23 mouse cellular contexts compared by ENCODE assay signal in the genomic region with DNA sequence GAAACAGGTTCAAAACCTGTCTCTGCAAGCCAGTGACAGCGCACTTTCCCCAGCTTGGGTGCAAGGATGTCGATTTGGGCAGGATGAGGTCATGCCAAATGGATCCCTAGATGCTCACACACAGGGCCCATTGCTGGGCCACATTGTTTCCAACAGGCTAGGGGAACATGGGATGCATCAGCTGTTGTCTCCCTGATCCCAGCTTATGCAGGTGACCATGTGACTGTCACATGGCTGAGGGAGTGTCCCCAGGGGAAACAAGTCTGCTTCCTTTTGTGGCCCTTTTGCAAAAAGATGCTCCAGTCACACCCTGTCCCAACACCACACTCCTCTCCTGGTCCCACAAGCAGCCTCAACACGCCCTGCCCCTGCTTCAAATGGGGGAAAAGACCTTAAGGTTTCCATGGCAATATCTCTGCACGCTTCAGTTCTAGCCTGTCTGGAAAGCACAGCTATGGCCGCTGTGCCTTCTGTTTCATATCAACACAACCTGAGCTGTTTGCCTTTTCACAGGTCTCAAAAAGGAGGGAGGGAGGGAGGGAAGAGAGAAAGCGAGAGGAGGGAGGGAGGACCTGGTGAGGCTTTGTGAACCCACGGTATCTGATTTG. TPM values are rescaled to one million over a fixed set of nuclear protein-coding genes. Genes with fewer than 3 reads are reported as not detected.
DNase-seq lines count a peak whose midpoint lies in the region; ATAC-seq and TF ChIP-seq lines count a peak whose summit lies in the region.
"Had no signal": no experiment of that assay in that cellular context is flagged by ENCODE, and none has a peak within 500 bp of the region (broad histone marks: within the 10 kb centered on the region; RNA-seq: fewer than 3 reads in every experiment).

No protein-coding gene starts in this region.

- H3K4me3 ChIP-seq in kidney, postnatal 0 days (replicated peaks; ENCODE audit: low read depth, low read length) = no peak overlapping the region
- H3K4me3 ChIP-seq in CH12.LX (replicated peaks in 1 of 3; ENCODE audit: low read depth in 2 of 3, low read length in 2 of 3, poor library complexity in 1 of 3) (no peak overlapping the region), E14TG2a.4 (replicated peaks; ENCODE audit: low read length) (0 out of 2 replicates have a peak overlapping the region, but pooled peaks have one; percentile 26)
- no peak overlapping the region for H3K4me3 ChIP-seq in embryonic facial prominence, embryonic 14.5 days (ENCODE audit: low read depth, low read length)
- H3K4me3 ChIP-seq: gastrocnemius, adult 2 months; heart, adult 2 months; heart, embryonic 15.5 days; limb, embryonic 13.5 days; lung, embryonic 15.5 days; midbrain, embryonic 12.5 days had no signal

- no peaks in the 10 kb centered on the region for H3K4me1 ChIP-seq in kidney, postnatal 0 days (replicated peaks; ENCODE audit: insufficient read depth, low read length)
- H3K4me1 ChIP-seq in CH12.LX (ENCODE audit: control insufficient read depth in 1 of 2, insufficient read depth in 2 of 2) = peaks cover 3 to 48% of the 10 kb centered on the region in 2 experiments; a peak in 3 of 4 replicates
- H3K4me1 ChIP-seq in E14TG2a.4 (replicated peaks; ENCODE audit: low read depth, low read length) = peaks cover 23% of the 10 kb centered on the region
- H3K4me1 ChIP-seq in embryonic facial prominence, embryonic 14.5 days (ENCODE audit: control insufficient read depth, insufficient read depth, low read length) = peaks cover 8% of the 10 kb centered on the region; the same call in 1 of the 2 replicates
- H3K4me1 ChIP-seq: midbrain, embryonic 12.5 days had no signal

- H3K79me2 ChIP-seq in CH12.LX (replicated peaks; ENCODE audit: control insufficient read depth, extremely low read depth, insufficient read depth, poor library complexity, severe bottlenecking) = no peaks in the 10 kb centered on the region

- H3K36me3 ChIP-seq in kidney, postnatal 0 days (ENCODE audit: insufficient read depth, low read length) = no peaks in the 10 kb centered on the region
- H3K36me3 ChIP-seq in CH12.LX (replicated peaks in 1 of 2; ENCODE audit: control insufficient read depth in 1 of 2, insufficient read depth in 1 of 2, low read length in 1 of 2) = no peaks in the 10 kb centered on the region
- no peaks in the 10 kb centered on the region for H3K36me3 ChIP-seq in E14TG2a.4 (ENCODE audit: insufficient read depth, low read length)
- H3K36me3 ChIP-seq in embryonic facial prominence, embryonic 14.5 days (ENCODE audit: control insufficient read depth, insufficient read depth, low read length) = no peaks in the 10 kb centered on the region
- H3K36me3 ChIP-seq: heart, embryonic 15.5 days; limb, embryonic 13.5 days; lung, embryonic 15.5 days; midbrain, embryonic 12.5 days had no signal

- dilution Hi-C loops in CH12.LX (cut with MboI; ENCODE audit: extremely low pct_ligation_motif_present, extremely low pct_unique_long_range_greater_than_20kb, low sequenced_read_pairs) = no loop called here

- 53% methylated on average over 7 of the region's 7 CpGs for WGBS in kidney, postnatal 0 days
- 38% methylated on average over 7 of the region's 7 CpGs for WGBS in embryonic facial prominence, embryonic 14.5 days

- TF ChIP-seq RAD21 in CH12.LX (IDR thresholded peaks at IDR 0.05; ENCODE audit: low read depth, low read length) = no peak

- DNase-seq in kidney, postnatal 0 days (ENCODE audit: low spot score) = no peak
- no peak for DNase-seq in kidney, adult 8-10 months
- no peak for DNase-seq in CH12.LX (ENCODE audit: extremely low read depth)
- DNase-seq in embryonic facial prominence, embryonic 14.5 days (ENCODE audit: low spot score) = no peak
- no peak for DNase-seq in cerebellum, adult 18-20 months
- no peak for DNase-seq in adrenal gland, postnatal 10 days
- no peak for DNase-seq in gastrocnemius, postnatal 25 days
- DNase-seq: cerebellum, adult 8-10 months; gastrocnemius, adult 2 months; heart, adult 2 months; heart, postnatal 4 days; kidney, adult 9 months; kidney, postnatal 36 days; layer of hippocampus, adult 9-11 months; lung, postnatal 4 days; thymus, adult 2 months had no signal

- TF ChIP-seq POLR2A in CH12.LX (IDR thresholded peaks at IDR 0.05; ENCODE audit: low read depth, low read length) = no peak

- H3K27me3 ChIP-seq in kidney, postnatal 0 days (ENCODE audit: insufficient read depth, low read length) = no peaks in the 10 kb centered on the region
- H3K27me3 ChIP-seq in CH12.LX (replicated peaks) = no peaks in the 10 kb centered on the region
- no peaks in the 10 kb centered on the region for H3K27me3 ChIP-seq in E14TG2a.4 (ENCODE audit: insufficient read depth, low read length)
- H3K27me3 ChIP-seq in embryonic facial prominence, embryonic 14.5 days (replicated peaks; ENCODE audit: control insufficient read depth, insufficient read depth, low read length) = no peaks in the 10 kb centered on the region
- H3K27me3 ChIP-seq: heart, embryonic 15.5 days; limb, embryonic 13.5 days; lung, embryonic 15.5 days; midbrain, embryonic 12.5 days had no signal

- no peak overlapping the region for H3K9ac ChIP-seq in kidney, postnatal 0 days (ENCODE audit: low read depth, low read length)
- no peak overlapping the region for H3K9ac ChIP-seq in CH12.LX (ENCODE audit: insufficient read depth, low read depth)
- no peak overlapping the region for H3K9ac ChIP-seq in embryonic facial prominence, embryonic 14.5 days (ENCODE audit: low read depth, low read length)
- H3K9ac ChIP-seq: heart, embryonic 15.5 days; limb, embryonic 13.5 days; liver, embryonic 14.5 days; lung, embryonic 15.5 days; midbrain, embryonic 12.5 days had no signal

- no peak overlapping the region for H3K4me2 ChIP-seq in kidney, postnatal 0 days (ENCODE audit: low read length)
- H3K4me2 ChIP-seq in CH12.LX (ENCODE audit: insufficient read depth, low read depth, poor library complexity, severe bottlenecking) = no peak overlapping the region
- H3K4me2 ChIP-seq in embryonic facial prominence, embryonic 14.5 days (ENCODE audit: low read depth, low read length) = no peak overlapping the region
- H3K4me2 ChIP-seq: heart, embryonic 15.5 days; limb, embryonic 13.5 days; lung, embryonic 15.5 days; midbrain, embryonic 12.5 days had no signal

- H3K27ac ChIP-seq in kidney, postnatal 0 days = no peak overlapping the region
- no peak overlapping the region for H3K27ac ChIP-seq in CH12.LX (ENCODE audit: insufficient read depth, low read depth)
- H3K27ac ChIP-seq in embryonic facial prominence, embryonic 14.5 days (replicated peaks; ENCODE audit: low read depth, low read length) = no peak overlapping the region
- H3K27ac ChIP-seq: gastrocnemius, adult 2 months; heart, adult 2 months; heart, embryonic 15.5 days; limb, embryonic 13.5 days; liver, embryonic 14.5 days; lung, embryonic 15.5 days; midbrain, embryonic 12.5 days had no signal

- peak; percentile 34; the same call in 1 of the 2 replicates for ATAC-seq in kidney, postnatal 0 days (replicated peaks; ENCODE audit: low FRiP score, low read depth)
- ATAC-seq in embryonic facial prominence, embryonic 14.5 days (ENCODE audit: low read depth) = peak; percentile 60; the same call in 1 of the 2 replicates

- in situ Hi-C loops in CH12.LX (cut with MboI; ENCODE audit: low pct_ligation_motif_present, low pct_unique_long_range_greater_than_20kb, low sequenced_read_pairs) = loop anchor here (5.0 kb wide), 1 partner anchor 83 kb away; no protein-coding TSS in a partner anchor

- no peak for TF ChIP-seq EP300 in CH12.LX (IDR thresholded peaks at IDR 0.05; ENCODE audit: low read length)

- H3K9me3 ChIP-seq in kidney, postnatal 0 days (replicated peaks; ENCODE audit: low read length) = no peaks in the 10 kb centered on the region
- H3K9me3 ChIP-seq in CH12.LX (replicated peaks; ENCODE audit: low read length) (peaks cover 12% of the 10 kb centered on the region), E14TG2a.4 (ENCODE audit: low read length) (peaks cover 9% of the 10 kb centered on the region; the same call in 1 of the 2 replicates)
- H3K9me3 ChIP-seq in embryonic facial prominence, embryonic 14.5 days (ENCODE audit: control insufficient read depth, low read length) = no peaks in the 10 kb centered on the region
- H3K9me3 ChIP-seq: heart, embryonic 15.5 days; lung, embryonic 15.5 days had no signal

- TF ChIP-seq CTCF in kidney, postnatal 0 days (IDR thresholded peaks at IDR 0.05; ENCODE audit: low read depth) = no peak
- no peak for TF ChIP-seq CTCF in CH12.LX (conservative IDR thresholded peaks at IDR 0.05 in 1 of 2, IDR thresholded peaks at IDR 0.05 in 1 of 2; ENCODE audit: low read depth in 2 of 2, low read length in 2 of 2)
- TF ChIP-seq CTCF in E14TG2a.4 (conservative IDR thresholded peaks at IDR 0.05; ENCODE audit: low read length) = no peak

TF ChIP-seq in CH12.LX, 34 proteins besides CTCF, POLR2A, EP300 and RAD21 (continues in another document):
- TF ChIP-seq MAX (IDR thresholded peaks at IDR 0.05; ENCODE audit: low read length) (no peak), BHLHE40 (IDR thresholded peaks at IDR 0.05; ENCODE audit: low read depth, low read length) (0 out of 2 replicates have a peak, but pooled peaks have one; percentile 13), ZC3H11A (IDR thresholded peaks at IDR 0.05; ENCODE audit: low read depth, low read length) (no peak)

RNA-seq across cellular contexts. Expression of a gene that starts 14.1 kb away (rescaled TPM):
- polyA plus RNA-seq in kidney, postnatal 0 days (2015; fragmentation: Nextera tagmentation; extraction: Ambion mirVana) = 49.0 and 51.3 TPM in 2 replicates
- total RNA-seq in CH12.LX (2012; rRNA removed) (11.6 and 12.3 TPM in 2 replicates), CH12.LX (2014; rRNA removed) (16.3 and 20.0 TPM in 2 replicates)
- polyA plus RNA-seq in CH12.LX (2012; ENCODE audit: insufficient read length, low read depth) = 24.6 and 24.7 TPM in 2 replicates
- polyA plus RNA-seq in embryonic facial prominence, embryonic 14.5 days (2014; fragmentation: Nextera tagmentation; extraction: Ambion mirVana) = 44.4 and 47.9 TPM in 2 replicates
- total RNA-seq in adrenal gland, postnatal 10 days (2021) = 1,000 to 10,000 TPM in 1 of 2 experiments, 100 to 1,000 TPM in 1; 506 to 1,242 TPM
- total RNA-seq in gastrocnemius, postnatal 25 days (2021) = 10 to 100 TPM; 11.7 to 25.2 TPM

RNA-seq across cellular contexts. Expression of a gene that starts 34.1 kb away (rescaled TPM):
- 0.40 and 0.74 TPM in 2 replicates for polyA plus RNA-seq in kidney, postnatal 0 days (2015; fragmentation: Nextera tagmentation; extraction: Ambion mirVana)
- 0.59 and 0.80 TPM in 2 replicates for total RNA-seq in CH12.LX (2012; rRNA removed)
- total RNA-seq in CH12.LX (2014; rRNA removed) = not detected in 2 replicates
- 0.87 and 1.1 TPM in 2 replicates for polyA plus RNA-seq in CH12.LX (2012; ENCODE audit: insufficient read length, low read depth)
- 0.24 TPM in 1 of 2 replicates, not detected in the other for polyA plus RNA-seq in embryonic facial prominence, embryonic 14.5 days (2014; fragmentation: Nextera tagmentation; extraction: Ambion mirVana)
- total RNA-seq in adrenal gland, postnatal 10 days (2021) = under 1 TPM; 0.21 to 0.24 TPM
- not detected for total RNA-seq in gastrocnemius, postnatal 25 days (2021)
- total RNA-seq: gastrocnemius, adult 2 months had no signal
- polyA plus RNA-seq: neural tube, embryonic 11.5 days had no signal

RNA-seq across cellular contexts. Expression of a gene that starts 35.0 kb away (rescaled TPM):
- 702 and 872 TPM in 2 replicates for polyA plus RNA-seq in kidney, postnatal 0 days (2015; fragmentation: Nextera tagmentation; extraction: Ambion mirVana)
- 466 and 486 TPM in 2 replicates for total RNA-seq in CH12.LX (2012; rRNA removed)
- total RNA-seq in CH12.LX (2014; rRNA removed) = 650 and 656 TPM in 2 replicates
- 687 and 803 TPM in 2 replicates for polyA plus RNA-seq in CH12.LX (2012; ENCODE audit: insufficient read length, low read depth)
- 879 and 1,077 TPM in 2 replicates for polyA plus RNA-seq in embryonic facial prominence, embryonic 14.5 days (2014; fragmentation: Nextera tagmentation; extraction: Ambion mirVana)
- 1,000 to 10,000 TPM; 1,039 to 1,045 TPM for total RNA-seq in adrenal gland, postnatal 10 days (2021)
- 1,000 to 10,000 TPM in 1 of 2 experiments, 100 to 1,000 TPM in 1; 606 to 1,413 TPM for total RNA-seq in gastrocnemius, postnatal 25 days (2021)

Comparison
In these comparisons a context has a peak if more than half of its experiments do, and no peak if none do; other contexts are left out.
1. RNA of a gene that starts 14.1 kb away (total RNA-seq): 506 to 1,242 TPM in adrenal gland, postnatal 10 days; 11.7 to 25.2 TPM in gastrocnemius, postnatal 25 days and 11.6 to 20.0 TPM in CH12.LX; every median in the first group is over 10 times any median in the second.